Mouse (Mus musculus): ENCODE results near the gene Vav3.

- TF ChIP-seq CTCF (IDR thresholded peaks at IDR 0.05; ENCODE audit: borderline replicate concordance, insufficient read depth, low read length) (no peak), POLR2A (IDR thresholded peaks at IDR 0.05; ENCODE audit: low read depth, low read length) (no peak)
Observed at GRCm38 (mm10) chr3:109307406-109307805, 33.0 kb upstream of the Vav3 start.

Measured in embryonic fibroblast, embryonic 13.5 days (primary cell).